ENCODE assay signal across 9 mouse cellular contexts in genomic region chr8:84813059-84813458, GRCm38 (mm10). TPM values are rescaled to one million over a fixed set of nuclear protein-coding genes. Genes with fewer than 3 reads are reported as not detected.
DNase-seq lines count a peak whose midpoint lies in the region; ATAC-seq and TF ChIP-seq lines count a peak whose summit lies in the region.
"Had no signal": no experiment of that assay in that cellular context is flagged by ENCODE, and none has a peak within 500 bp of the region (broad histone marks: within the 10 kb centered on the region; RNA-seq: fewer than 3 reads in every experiment).

No protein-coding gene starts in this region.

- TF ChIP-seq CTCF in brain, embryonic 14.5 days (IDR thresholded peaks at IDR 0.05; ENCODE audit: borderline replicate concordance, extremely low read depth, insufficient read depth, insufficient read length) = peak; percentile 80; the same call in 1 of the 2 replicates

- H3K36me3 ChIP-seq in forebrain, embryonic 10.5 days (replicated peaks) = no peaks in the 10 kb centered on the region
- H3K36me3 ChIP-seq in limb, embryonic 10.5 days = no peaks in the 10 kb centered on the region
- no peaks in the 10 kb centered on the region for H3K36me3 ChIP-seq in stomach, embryonic 16.5 days (ENCODE audit: control insufficient read depth, insufficient read depth, low read length)
- H3K36me3 ChIP-seq: lung, embryonic 15.5 days had no signal

- H3K27me3 ChIP-seq in forebrain, embryonic 10.5 days (ENCODE audit: poor library complexity, severe bottlenecking) = peaks cover 90% of the 10 kb centered on the region
- H3K27me3 ChIP-seq in limb, embryonic 10.5 days (ENCODE audit: low read depth, poor library complexity, severe bottlenecking) = peaks cover 84% of the 10 kb centered on the region
- H3K27me3 ChIP-seq in stomach, embryonic 16.5 days (ENCODE audit: control insufficient read depth, insufficient read depth, low read length) = peaks cover 6% of the 10 kb centered on the region

- H3K27ac ChIP-seq in forebrain, embryonic 10.5 days = no peak overlapping the region
- no peak overlapping the region for H3K27ac ChIP-seq in limb, embryonic 10.5 days
- no peak overlapping the region for H3K27ac ChIP-seq in stomach, embryonic 16.5 days (ENCODE audit: low read length)
- H3K27ac ChIP-seq: lung, embryonic 15.5 days had no signal

- no peak overlapping the region for H3K4me3 ChIP-seq in forebrain, embryonic 10.5 days
- H3K4me3 ChIP-seq in limb, embryonic 10.5 days = no peak overlapping the region
- no peak overlapping the region for H3K4me3 ChIP-seq in stomach, embryonic 16.5 days (replicated peaks; ENCODE audit: low read length)
- H3K4me3 ChIP-seq: lung, embryonic 15.5 days had no signal

- peak; percentile 87 for DNase-seq in layer of hippocampus, adult 11-12 months (ENCODE audit: low spot score)
- DNase-seq in layer of hippocampus, adult 9-11 months = no peak
- DNase-seq in brain, embryonic 14.5 days (ENCODE audit: low read depth) = peak; percentile 86
- peak; percentile 84 for DNase-seq in forebrain, embryonic 10.5 days (ENCODE audit: extremely low spot score, low spot score)
- peak; percentile 88 for DNase-seq in limb, embryonic 10.5 days (ENCODE audit: low spot score)
- peak; percentile 91 for DNase-seq in naive thymus-derived CD4-positive, alpha-beta T cell, adult 2 months (ENCODE audit: low read depth)

- peaks cover 56% of the 10 kb centered on the region for H3K4me1 ChIP-seq in forebrain, embryonic 10.5 days
- peaks cover 22% of the 10 kb centered on the region for H3K4me1 ChIP-seq in limb, embryonic 10.5 days
- peaks cover 10% of the 10 kb centered on the region; the same call in 1 of the 2 replicates for H3K4me1 ChIP-seq in stomach, embryonic 16.5 days (ENCODE audit: control insufficient read depth, insufficient read depth, low read length)

- peak; percentile 62 to 68; a peak in 3 of 4 replicates for ATAC-seq in hematopoietic stem cell, adult 5-6 weeks (replicated peaks in 1 of 2; ENCODE audit: insufficient read depth in 1 of 2, low FRiP score in 2 of 2, low TSS enrichment in 1 of 2, low read depth in 1 of 2, poor library complexity in 2 of 2, severe bottlenecking in 2 of 2)
- ATAC-seq in stomach, embryonic 16.5 days (ENCODE audit: insufficient read depth, low FRiP score) = 0 out of 2 replicates have a peak, but pooled peaks have one; percentile 40

- TF ChIP-seq POLR2A in brain, embryonic 14.5 days (IDR thresholded peaks at IDR 0.05; ENCODE audit: borderline replicate concordance, extremely low read depth, insufficient read depth, insufficient read length, poor library complexity, severe bottlenecking) = no peak

- H3K9me3 ChIP-seq in forebrain, embryonic 10.5 days = no peaks in the 10 kb centered on the region
- H3K9me3 ChIP-seq in limb, embryonic 10.5 days (replicated peaks) = no peaks in the 10 kb centered on the region
- H3K9me3 ChIP-seq in stomach, embryonic 16.5 days (replicated peaks; ENCODE audit: control insufficient read depth, low read length) = no peaks in the 10 kb centered on the region
- H3K9me3 ChIP-seq: lung, embryonic 15.5 days had no signal

- WGBS in forebrain, embryonic 10.5 days = 2% methylated on average over 5 of the region's 5 CpGs
- 2% methylated on average over 5 of the region's 5 CpGs for WGBS in limb, embryonic 10.5 days
- under 1% methylated on average over 5 of the region's 5 CpGs for WGBS in stomach, embryonic 16.5 days

- H3K9ac ChIP-seq in stomach, embryonic 16.5 days (ENCODE audit: low read length) = no peak overlapping the region
- H3K9ac ChIP-seq: lung, embryonic 15.5 days had no signal

- no peak overlapping the region for H3K4me2 ChIP-seq in stomach, embryonic 16.5 days (ENCODE audit: low read depth, low read length)
- H3K4me2 ChIP-seq: lung, embryonic 15.5 days had no signal

RNA-seq across cellular contexts. Expression of gene Dand5, which starts 9.6 kb away (rescaled TPM):
- 8.0 and 8.9 TPM in 2 replicates for polyA plus RNA-seq in brain, embryonic 14.5 days (2012; rRNA removed)
- polyA plus RNA-seq in forebrain, embryonic 10.5 days (2016; fragmentation: Nextera tagmentation; extraction: Ambion mirVana) = 2.9 and 3.5 TPM in 2 replicates
- 3.8 and 7.4 TPM in 2 replicates for total RNA-seq in hematopoietic stem cell, adult 5-6 weeks (2017)
- 1.9 and 2.7 TPM in 2 replicates for polyA plus RNA-seq in limb, embryonic 10.5 days (2016; fragmentation: Nextera tagmentation; extraction: Ambion mirVana)
- 6.0 and 7.2 TPM in 2 replicates for polyA plus RNA-seq in stomach, embryonic 16.5 days (2015; fragmentation: Nextera tagmentation; extraction: Ambion mirVana)

RNA-seq across cellular contexts. Expression of gene Nfix, which starts 12.9 kb away (rescaled TPM):
- polyA plus RNA-seq in brain, embryonic 14.5 days (2012; rRNA removed) = 34.0 and 46.8 TPM in 2 replicates
- 0.46 and 1.8 TPM in 2 replicates for polyA plus RNA-seq in forebrain, embryonic 10.5 days (2016; fragmentation: Nextera tagmentation; extraction: Ambion mirVana)
- total RNA-seq in hematopoietic stem cell, adult 5-6 weeks (2017) = 21.5 and 26.3 TPM in 2 replicates
- polyA plus RNA-seq in limb, embryonic 10.5 days (2016; fragmentation: Nextera tagmentation; extraction: Ambion mirVana) = 0.24 and 2.1 TPM in 2 replicates
- polyA plus RNA-seq in stomach, embryonic 16.5 days (2015; fragmentation: Nextera tagmentation; extraction: Ambion mirVana) = 36.5 and 37.8 TPM in 2 replicates

RNA-seq across cellular contexts. Expression of gene Gadd45gip1, which starts 18.3 kb away (rescaled TPM):
- 30.1 and 39.2 TPM in 2 replicates for polyA plus RNA-seq in brain, embryonic 14.5 days (2012; rRNA removed)
- 49.1 and 49.6 TPM in 2 replicates for polyA plus RNA-seq in forebrain, embryonic 10.5 days (2016; fragmentation: Nextera tagmentation; extraction: Ambion mirVana)
- total RNA-seq in hematopoietic stem cell, adult 5-6 weeks (2017) = 29.8 and 38.8 TPM in 2 replicates
- polyA plus RNA-seq in limb, embryonic 10.5 days (2016; fragmentation: Nextera tagmentation; extraction: Ambion mirVana) = 51.7 and 54.4 TPM in 2 replicates
- polyA plus RNA-seq in stomach, embryonic 16.5 days (2015; fragmentation: Nextera tagmentation; extraction: Ambion mirVana) = 42.0 and 49.5 TPM in 2 replicates

RNA-seq across cellular contexts. Expression of gene Rad23a, which starts 27.4 kb away (rescaled TPM):
- 63.7 and 66.0 TPM in 2 replicates for polyA plus RNA-seq in brain, embryonic 14.5 days (2012; rRNA removed)
- 130 and 137 TPM in 2 replicates for polyA plus RNA-seq in forebrain, embryonic 10.5 days (2016; fragmentation: Nextera tagmentation; extraction: Ambion mirVana)
- total RNA-seq in hematopoietic stem cell, adult 5-6 weeks (2017) = 27.4 and 32.7 TPM in 2 replicates
- 119 and 122 TPM in 2 replicates for polyA plus RNA-seq in limb, embryonic 10.5 days (2016; fragmentation: Nextera tagmentation; extraction: Ambion mirVana)
- 106 and 122 TPM in 2 replicates for polyA plus RNA-seq in stomach, embryonic 16.5 days (2015; fragmentation: Nextera tagmentation; extraction: Ambion mirVana)

RNA-seq across cellular contexts. Expression of gene Calr, which starts 33.7 kb away (rescaled TPM):
- 374 and 466 TPM in 2 replicates for polyA plus RNA-seq in brain, embryonic 14.5 days (2012; rRNA removed)
- 735 and 764 TPM in 2 replicates for polyA plus RNA-seq in forebrain, embryonic 10.5 days (2016; fragmentation: Nextera tagmentation; extraction: Ambion mirVana)
- total RNA-seq in hematopoietic stem cell, adult 5-6 weeks (2017) = 1,472 and 1,879 TPM in 2 replicates
- polyA plus RNA-seq in limb, embryonic 10.5 days (2016; fragmentation: Nextera tagmentation; extraction: Ambion mirVana) = 820 and 843 TPM in 2 replicates
- polyA plus RNA-seq in stomach, embryonic 16.5 days (2015; fragmentation: Nextera tagmentation; extraction: Ambion mirVana) = 1,028 and 1,118 TPM in 2 replicates

Comparison
In these comparisons a context has a peak if more than half of its experiments do, and no peak if none do; other contexts are left out.
1. RNA of gene Nfix, which starts 12.9 kb away (polyA plus RNA-seq): 34.0 to 46.8 TPM in brain, embryonic 14.5 days and 36.5 to 37.8 TPM in stomach, embryonic 16.5 days; 0.24 to 2.1 TPM in limb, embryonic 10.5 days and 0.46 to 1.8 TPM in forebrain, embryonic 10.5 days; every median in the first group is over 10 times any median in the second.